Mouse (Mus musculus) lung, embryonic 14.5 days (tissue): Measurements from ENCODE around the gene Lix1l. TPM values are rescaled to one million over a fixed set of nuclear protein-coding genes. Genes with fewer than 3 reads are reported as not detected.

ENCODE experiments used
- ATAC-seq: fragments of 200-750 bp; cut with Nextera tagmentation; 2 replicates; pipeline ENCODE4 v1.8.0; 2017; ENCODE audit warnings: mild to moderate bottlenecking, moderate TSS enrichment, moderate library complexity; ENCODE audit not compliant: insufficient read depth
- DNase-seq: peaks from one replicate; pipeline ENCODE4 v3.0.0-alpha.2; 2015
- H3K27ac ChIP-seq: fragments of 300-500 bp; sonication (generic); 2 replicates; pipeline ENCODE4 v1.5.1; 2014; ENCODE audit warnings: low read depth, mild to moderate bottlenecking, moderate library complexity
- H3K27me3 ChIP-seq: fragments of 300-500 bp; sonication (generic); 2 replicates; pipeline ENCODE4 v1.6.1; 2014; ENCODE audit warnings: low read length, control low read depth; ENCODE audit not compliant: insufficient read depth
- H3K36me3 ChIP-seq: fragments of 300-500 bp; sonication (generic); 2 replicates; pipeline ENCODE4 v1.6.1; 2014; ENCODE audit warnings: control low read depth; ENCODE audit not compliant: insufficient read depth
- H3K4me1 ChIP-seq: fragments of 300-500 bp; sonication (generic); 2 replicates; pipeline ENCODE4 v1.6.1; 2014; ENCODE audit warnings: antibody characterized with exemption, control low read depth; ENCODE audit not compliant: insufficient read depth
- H3K4me2 ChIP-seq: fragments of 300-500 bp; sonication (generic); 2 replicates; pipeline ENCODE4 v1.6.1; 2014; ENCODE audit warnings: mild to moderate bottlenecking
- H3K4me3 ChIP-seq: fragments of 300-500 bp; sonication (generic); 2 replicates; pipeline ENCODE4 v1.5.1; 2014; ENCODE audit warnings: low read depth, low read length
- H3K9ac ChIP-seq: fragments of 300-500 bp; sonication (generic); 2 replicates; pipeline ENCODE4 v1.6.1; 2014
- H3K9me3 ChIP-seq: fragments of 300-500 bp; sonication (generic); 2 replicates; pipeline ENCODE4 v1.6.1; 2016; ENCODE audit warnings: low read depth, low read length, control low read depth
- CTCF ChIP-seq: IDR thresholded peaks from 2 replicates; pipeline ENCODE4 v1.5.1; 2016; ENCODE audit warnings: antibody characterized with exemption, low read depth
- WGBS: fragments of 180-500 bp; shearing (Covaris S2); extraction: QIAGEN DNeasy Blood & Tissue Kit; methylation state at CpG from one replicate; pipeline ENCODE4 v1.1.7; 2014; 5-methylcytosine and 5-hydroxymethylcytosine counted together
- polyA plus RNA-seq: library from polyadenylated mRNA; unstranded; fragments of >200 nt; fragmentation: Nextera tagmentation; extraction: Ambion mirVana; gene quantifications from 2 replicates; pipeline ENCODE4 v1.2.1, GENCODE M21; 2014

Lix1l gene
- polyA plus RNA-seq, 1 experiment from 2014 or later, result 7.9 TPM

DNA sequence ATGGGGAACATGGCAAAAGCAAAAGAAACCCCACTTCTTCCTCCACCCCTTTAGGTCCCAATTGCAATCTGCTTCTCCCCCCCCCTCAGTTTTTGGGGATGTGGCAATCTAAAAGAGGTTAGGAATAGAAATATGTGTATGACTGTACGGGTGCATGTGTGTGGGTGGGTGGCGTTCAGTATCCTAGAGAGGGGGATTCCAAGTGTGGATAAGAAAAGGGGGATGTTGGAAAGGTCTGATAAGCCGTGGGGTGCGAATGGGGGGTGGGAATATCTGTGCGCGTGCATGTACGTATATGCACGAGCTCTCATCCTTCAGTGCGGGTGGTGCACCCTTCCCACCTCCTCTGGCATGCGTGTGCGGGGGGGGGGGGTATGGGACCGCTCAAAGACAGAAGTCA lies 4.1 kb upstream of the Lix1l start:
- no peak for TF ChIP-seq CTCF
- Histone ChIP-seq H3K27me3 (peaks cover 34% of the 10 kb centered on the region), H3K4me3 (peak overlapping the region; percentile 50), H3K9ac (peak overlapping the region; percentile 65), H3K27ac (no peak overlapping the region), H3K4me1 (peaks cover 8% of the 10 kb centered on the region; the same call in 1 of the 2 replicates), H3K36me3 (no peaks in the 10 kb centered on the region), H3K9me3 (no peaks in the 10 kb centered on the region), H3K4me2 (peak overlapping the region; percentile 97)
- WGBS, result under 1% methylated on average over 11 of the region's 12 CpGs
- DNase-seq, result no peak
- no peak for ATAC-seq

DNA sequence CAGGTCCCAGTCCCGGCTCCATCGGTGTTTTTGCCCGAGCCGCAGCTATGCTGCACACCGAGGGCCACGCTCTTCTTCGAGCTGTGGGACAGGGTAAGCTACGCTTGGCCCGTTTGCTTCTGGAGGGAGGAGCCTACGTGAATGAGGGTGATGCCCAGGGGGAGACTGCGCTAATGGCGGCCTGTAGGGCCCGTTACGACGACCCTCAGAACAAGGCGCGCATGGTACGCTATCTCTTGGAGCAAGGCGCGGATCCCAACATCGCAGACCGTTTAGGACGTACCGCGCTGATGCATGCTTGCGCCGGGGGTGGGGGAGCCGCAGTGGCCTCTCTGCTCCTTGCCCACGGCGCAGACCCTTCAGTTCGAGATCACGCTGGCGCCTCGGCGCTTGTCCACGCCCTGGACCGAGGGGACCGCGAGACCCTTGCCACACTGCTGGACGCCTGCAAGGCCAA lies 3.5 kb upstream of the Lix1l start:
- no peaks in the 10 kb centered on the region for H3K36me3 ChIP-seq
- under 1% methylated on average over 40 of the region's 40 CpGs for WGBS
- H3K27me3 ChIP-seq, result peaks cover 34% of the 10 kb centered on the region
- no peak for ATAC-seq
- H3K4me2 ChIP-seq, result peak overlapping the region; percentile 97
- TF ChIP-seq CTCF, result no peak
- DNase-seq, result peak; percentile 63
- H3K4me3 ChIP-seq, result peak overlapping the region; percentile 50
- peak overlapping the region; percentile 75; the same call in 1 of the 2 replicates for H3K27ac ChIP-seq
- no peaks in the 10 kb centered on the region for H3K9me3 ChIP-seq
- peaks cover 8% of the 10 kb centered on the region; the same call in 1 of the 2 replicates for H3K4me1 ChIP-seq
- peak overlapping the region; percentile 65 for H3K9ac ChIP-seq

DNA sequence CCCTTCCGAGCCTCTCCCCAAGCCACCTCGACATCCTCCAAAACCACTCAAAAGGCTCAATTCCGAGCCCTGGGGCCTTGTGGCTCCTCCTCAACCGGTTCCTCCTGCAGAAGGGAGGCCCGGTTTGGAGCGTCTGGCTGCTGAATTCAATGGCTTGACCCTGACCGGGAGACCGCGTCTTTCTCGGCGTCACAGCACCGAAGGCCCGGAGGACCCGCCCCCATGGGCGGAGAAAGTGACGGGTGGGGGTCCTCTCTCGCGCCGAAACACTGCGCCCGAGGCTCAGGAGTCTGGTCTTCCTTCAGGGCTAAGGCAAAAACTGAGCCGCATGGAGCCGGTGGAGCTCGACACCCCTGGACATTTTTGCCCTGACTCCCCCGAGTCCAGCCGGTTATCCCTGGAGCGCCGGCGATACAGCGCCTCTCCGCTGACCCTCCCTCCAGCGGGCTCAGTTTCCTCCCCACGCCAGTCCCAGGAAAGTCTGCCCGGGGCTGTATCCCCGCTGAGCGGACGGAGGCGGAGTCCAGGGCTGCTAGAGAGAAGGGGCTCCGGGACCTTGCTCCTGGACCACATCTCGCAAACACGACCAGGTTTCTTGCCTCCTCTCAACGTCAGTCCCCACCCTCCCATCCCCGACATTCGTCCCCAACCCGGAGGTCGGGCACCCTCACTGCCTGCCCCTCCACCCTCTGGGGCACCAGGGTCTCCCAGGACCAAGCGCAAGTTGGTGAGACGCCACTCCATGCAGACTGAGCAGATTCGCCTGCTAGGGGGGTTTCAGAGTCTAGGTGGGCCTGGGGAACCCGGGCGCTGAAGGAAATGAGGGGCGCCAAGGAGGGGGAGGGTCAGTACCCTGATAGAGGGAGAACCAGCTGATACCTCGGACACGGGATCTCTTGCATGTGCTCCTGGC lies 2.5 kb upstream of the Lix1l start:
- peak; percentile 90 for DNase-seq
- H3K9ac ChIP-seq, result peak overlapping the region; percentile 65
- no peak for ATAC-seq
- no peaks in the 10 kb centered on the region for H3K36me3 ChIP-seq
- peak overlapping the region; percentile 97 for H3K4me2 ChIP-seq
- no peak for TF ChIP-seq CTCF
- peak overlapping the region; percentile 50 for H3K4me3 ChIP-seq
- H3K9me3 ChIP-seq, result no peaks in the 10 kb centered on the region
- H3K27ac ChIP-seq, result peak overlapping the region; percentile 75
- H3K4me1 ChIP-seq, result peaks cover 8% of the 10 kb centered on the region; the same call in 1 of the 2 replicates
- H3K27me3 ChIP-seq, result peaks cover 34% of the 10 kb centered on the region
- 1% methylated on average over 54 of the region's 54 CpGs for WGBS

DNA sequence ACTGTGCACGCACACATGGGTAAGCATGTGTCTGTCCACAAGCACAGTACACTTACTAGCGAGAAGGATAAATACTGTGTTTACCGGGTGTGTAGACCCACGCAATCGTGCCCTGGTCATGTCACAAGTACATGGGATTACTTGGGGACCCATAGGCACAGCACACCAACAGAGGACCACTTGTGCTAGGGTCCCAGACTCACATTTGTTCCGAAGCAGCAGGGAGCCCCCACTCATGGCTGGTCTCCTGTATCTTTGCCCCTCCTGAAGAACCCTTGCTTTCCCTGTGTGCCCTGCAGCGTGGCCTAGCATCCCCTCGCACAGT lies 1.9 kb upstream of the Lix1l start:
- Histone ChIP-seq H3K9ac (no peak overlapping the region; the same call in 1 of the 2 replicates), H3K27me3 (peaks cover 34% of the 10 kb centered on the region), H3K4me1 (peaks cover 8% of the 10 kb centered on the region; the same call in 1 of the 2 replicates), H3K36me3 (no peaks in the 10 kb centered on the region), H3K4me2 (peak overlapping the region; percentile 97), H3K27ac (0 out of 2 replicates have a peak overlapping the region, but pooled peaks have one; percentile 75), H3K4me3 (peak overlapping the region; percentile 50), H3K9me3 (no peaks in the 10 kb centered on the region)
- TF ChIP-seq CTCF, result no peak
- WGBS, result 54% methylated on average over 8 of the region's 8 CpGs
- DNase-seq (no peak), ATAC-seq (no peak)

GRCm38 (mm10) chr3:96599411-96599810 lies 1.5 kb upstream of the Lix1l start:
- Histone ChIP-seq H3K27ac (no peak overlapping the region), H3K36me3 (no peaks in the 10 kb centered on the region), H3K4me3 (no peak overlapping the region), H3K9ac (no peak overlapping the region), H3K27me3 (peaks cover 34% of the 10 kb centered on the region), H3K4me2 (no peak overlapping the region; the same call in 1 of the 2 replicates), H3K4me1 (peaks cover 8% of the 10 kb centered on the region; the same call in 1 of the 2 replicates), H3K9me3 (no peaks in the 10 kb centered on the region)
- 77% methylated on average over 3 of the region's 3 CpGs for WGBS
- DNase-seq (no peak), ATAC-seq (no peak)
- TF ChIP-seq CTCF, result no peak

DNA sequence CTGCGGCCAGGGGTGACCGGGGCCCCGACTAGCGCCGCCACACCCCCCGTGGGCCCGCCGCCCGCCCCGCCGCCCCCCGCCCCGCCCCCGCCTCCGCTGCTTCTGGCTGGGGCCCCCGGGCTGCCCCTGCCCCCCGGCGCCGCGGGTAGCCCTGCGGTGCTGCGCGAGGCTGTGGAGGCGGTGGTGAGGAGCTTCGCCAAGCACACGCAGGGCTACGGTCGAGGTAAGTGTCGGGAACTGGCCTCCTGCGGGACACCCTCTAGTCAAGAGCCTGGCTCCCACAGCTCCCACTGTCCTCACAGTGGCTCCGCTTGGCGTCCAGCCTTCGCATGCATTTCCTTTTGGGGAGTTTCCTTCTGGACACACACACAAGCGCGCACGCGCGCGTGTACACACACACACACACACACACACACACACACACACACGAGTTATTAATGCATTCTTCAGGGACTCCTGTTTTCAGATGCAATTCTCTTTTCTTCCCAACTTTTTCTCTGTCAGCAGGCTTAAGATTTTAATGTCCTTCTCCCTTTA lies 370 bp downstream of the Lix1l start:
- ATAC-seq (peak; percentile 66), DNase-seq (peak; percentile 89)
- peak overlapping the region; percentile 82 for H3K9ac ChIP-seq
- H3K4me1 ChIP-seq, result peaks cover 4% of the 10 kb centered on the region; the same call in 1 of the 2 replicates
- no peaks in the 10 kb centered on the region for H3K9me3 ChIP-seq
- under 1% methylated on average over 40 of the region's 40 CpGs for WGBS
- 0 out of 2 replicates have a peak, but pooled peaks have one; percentile 4 for TF ChIP-seq CTCF
- peaks cover 26% of the 10 kb centered on the region for H3K27me3 ChIP-seq
- peak overlapping the region; percentile 97 for H3K27ac ChIP-seq
- H3K36me3 ChIP-seq, result no peaks in the 10 kb centered on the region
- peak overlapping the region; percentile 67 for H3K4me2 ChIP-seq
- peak overlapping the region; percentile 67 for H3K4me3 ChIP-seq
